Mouse (Mus musculus): Measurements from ENCODE around the gene Sigirr. TPM values are rescaled to one million over a fixed set of nuclear protein-coding genes. Genes with fewer than 3 reads are reported as not detected.

Sigirr gene
- total and polyA plus RNA-seq, 2 experiments from 2014 or later: 4.2 to 16.8 TPM

- Histone ChIP-seq H3K4me3 (ENCODE audit: low read depth, low read length) (no peak overlapping the region), H3K9ac (replicated peaks; ENCODE audit: low read depth, low read length) (no peak overlapping the region), H3K36me3 (replicated peaks; ENCODE audit: control insufficient read depth, insufficient read depth, low read length) (no peaks in the 10 kb centered on the region), H3K27me3 (ENCODE audit: control insufficient read depth, insufficient read depth, low read length) (peaks cover 23% of the 10 kb centered on the region), H3K4me1 (ENCODE audit: control insufficient read depth, insufficient read depth) (no peaks in the 10 kb centered on the region), H3K4me2 (ENCODE audit: low read depth, low read length) (no peak overlapping the region), H3K27ac (ENCODE audit: low read depth) (no peak overlapping the region), H3K9me3 (replicated peaks; ENCODE audit: control insufficient read depth, low read length) (0 out of 2 replicates have a peak, but pooled peaks cover 4% of the 10 kb centered on the region)
- TF ChIP-seq CTCF (IDR thresholded peaks at IDR 0.05; ENCODE audit: low read depth) (no peak), EP300 (IDR thresholded peaks at IDR 0.05; ENCODE audit: low read depth) (no peak)
- no peak for DNase-seq (ENCODE audit: low spot score)
- whole genome bisulfite sequencing: 69% methylated on average over 4 of the region's 4 CpGs
- no peak for ATAC-seq (ENCODE audit: insufficient read depth, low read depth)
These were observed 44.6 kb downstream of the Sigirr start for GRCm38 (mm10) chr7:141055785-141056184.

DNA sequence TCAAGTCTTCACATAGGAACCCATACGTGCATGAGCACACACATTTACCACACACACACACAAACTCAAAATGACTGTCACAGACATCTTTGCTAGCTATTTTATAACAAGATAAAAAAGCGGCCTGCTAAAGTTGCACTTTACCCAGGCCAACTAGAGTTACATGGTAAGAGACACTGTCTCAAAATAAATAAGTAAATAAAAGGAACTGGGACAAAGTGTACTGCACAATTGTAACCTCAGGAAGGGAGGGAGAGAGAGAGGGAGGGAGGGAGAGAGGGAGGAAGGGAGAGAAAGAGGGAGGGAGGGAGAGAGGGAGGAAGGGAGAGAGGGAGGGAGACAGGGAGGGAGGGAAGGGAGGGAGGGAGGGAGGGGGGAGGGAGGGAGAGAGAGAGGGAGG is 48.0 kb downstream of the Sigirr start:
- 0 out of 2 replicates have a peak, but pooled peaks cover 4% of the 10 kb centered on the region for H3K9me3 ChIP-seq (replicated peaks; ENCODE audit: control insufficient read depth, low read length)
- 72% methylated on average over 2 of the region's 2 CpGs for WGBS
- no peak for TF ChIP-seq EP300 (IDR thresholded peaks at IDR 0.05; ENCODE audit: low read depth)
- TF ChIP-seq CTCF (IDR thresholded peaks at IDR 0.05; ENCODE audit: low read depth): no peak
- no peak overlapping the region for H3K4me2 ChIP-seq (ENCODE audit: low read depth, low read length)
- peaks cover 3% of the 10 kb centered on the region; the same call in 1 of the 2 replicates for H3K27me3 ChIP-seq (ENCODE audit: control insufficient read depth, insufficient read depth, low read length)
- no peak overlapping the region for H3K4me3 ChIP-seq (ENCODE audit: low read depth, low read length)
- DNase-seq (ENCODE audit: low spot score) (no peak), ATAC-seq (ENCODE audit: insufficient read depth, low read depth) (no peak)
- no peaks in the 10 kb centered on the region; the same call in 1 of the 2 replicates for H3K4me1 ChIP-seq (ENCODE audit: control insufficient read depth, insufficient read depth)
- H3K9ac ChIP-seq (replicated peaks; ENCODE audit: low read depth, low read length): no peak overlapping the region
- no peak overlapping the region for H3K27ac ChIP-seq (ENCODE audit: low read depth)
- no peaks in the 10 kb centered on the region for H3K36me3 ChIP-seq (replicated peaks; ENCODE audit: control insufficient read depth, insufficient read depth, low read length)

DNA sequence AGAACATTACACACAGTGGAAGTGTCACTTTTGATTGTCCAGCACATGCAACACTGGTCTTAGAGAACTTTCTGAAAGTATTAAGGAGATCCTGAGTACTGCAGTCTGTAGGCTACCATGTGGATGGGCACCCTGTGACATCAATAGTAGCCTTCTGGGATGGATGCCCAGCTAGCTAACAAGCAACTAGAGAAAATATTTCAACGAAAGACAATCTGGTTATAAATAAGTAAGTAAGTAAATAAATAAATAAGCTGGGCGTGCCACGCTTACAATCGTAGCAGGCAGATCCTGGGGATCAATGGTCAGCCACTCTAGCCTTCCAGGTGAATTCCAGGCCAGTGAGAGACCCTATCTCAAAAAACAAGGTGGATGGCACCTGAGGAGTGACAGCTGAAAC is 48.4 kb downstream of the Sigirr start:
- no peak overlapping the region for H3K9ac ChIP-seq (replicated peaks; ENCODE audit: low read depth, low read length)
- no peak overlapping the region for H3K4me3 ChIP-seq (ENCODE audit: low read depth, low read length)
- ATAC-seq (ENCODE audit: insufficient read depth, low read depth) (no peak), DNase-seq (ENCODE audit: low spot score) (no peak)
- no peaks in the 10 kb centered on the region; the same call in 1 of the 2 replicates for H3K4me1 ChIP-seq (ENCODE audit: control insufficient read depth, insufficient read depth)
- TF ChIP-seq EP300 (IDR thresholded peaks at IDR 0.05; ENCODE audit: low read depth) (no peak), CTCF (IDR thresholded peaks at IDR 0.05; ENCODE audit: low read depth) (no peak)
- no peaks in the 10 kb centered on the region for H3K36me3 ChIP-seq (replicated peaks; ENCODE audit: control insufficient read depth, insufficient read depth, low read length)
- H3K27me3 ChIP-seq (ENCODE audit: control insufficient read depth, insufficient read depth, low read length): peaks cover 3% of the 10 kb centered on the region; the same call in 1 of the 2 replicates
- 0 out of 2 replicates have a peak, but pooled peaks cover 4% of the 10 kb centered on the region for H3K9me3 ChIP-seq (replicated peaks; ENCODE audit: control insufficient read depth, low read length)
- no peak overlapping the region for H3K27ac ChIP-seq (ENCODE audit: low read depth)
- 79% methylated on average over 4 of the region's 4 CpGs for WGBS
- no peak overlapping the region for H3K4me2 ChIP-seq (ENCODE audit: low read depth, low read length)

GRCm38 (mm10) chr7:141051060-141051685 is 49.2 kb downstream of the Sigirr start:
- Histone ChIP-seq H3K4me2 (ENCODE audit: low read depth, low read length) (no peak overlapping the region), H3K9ac (replicated peaks; ENCODE audit: low read depth, low read length) (no peak overlapping the region), H3K36me3 (replicated peaks; ENCODE audit: control insufficient read depth, insufficient read depth, low read length) (no peaks in the 10 kb centered on the region), H3K27ac (ENCODE audit: low read depth) (no peak overlapping the region), H3K27me3 (ENCODE audit: control insufficient read depth, insufficient read depth, low read length) (peaks cover 3% of the 10 kb centered on the region; the same call in 1 of the 2 replicates), H3K9me3 (replicated peaks; ENCODE audit: control insufficient read depth, low read length) (0 out of 2 replicates have a peak, but pooled peaks cover 4% of the 10 kb centered on the region), H3K4me1 (ENCODE audit: control insufficient read depth, insufficient read depth) (no peaks in the 10 kb centered on the region; the same call in 1 of the 2 replicates), H3K4me3 (ENCODE audit: low read depth, low read length) (no peak overlapping the region)
- DNase-seq (ENCODE audit: low spot score): no peak
- ATAC-seq (ENCODE audit: insufficient read depth, low read depth): no peak
- WGBS: 54% methylated on average over 17 of the region's 17 CpGs
- no peak for TF ChIP-seq CTCF (IDR thresholded peaks at IDR 0.05; ENCODE audit: low read depth)
- TF ChIP-seq EP300 (IDR thresholded peaks at IDR 0.05; ENCODE audit: low read depth): no peak

DNA sequence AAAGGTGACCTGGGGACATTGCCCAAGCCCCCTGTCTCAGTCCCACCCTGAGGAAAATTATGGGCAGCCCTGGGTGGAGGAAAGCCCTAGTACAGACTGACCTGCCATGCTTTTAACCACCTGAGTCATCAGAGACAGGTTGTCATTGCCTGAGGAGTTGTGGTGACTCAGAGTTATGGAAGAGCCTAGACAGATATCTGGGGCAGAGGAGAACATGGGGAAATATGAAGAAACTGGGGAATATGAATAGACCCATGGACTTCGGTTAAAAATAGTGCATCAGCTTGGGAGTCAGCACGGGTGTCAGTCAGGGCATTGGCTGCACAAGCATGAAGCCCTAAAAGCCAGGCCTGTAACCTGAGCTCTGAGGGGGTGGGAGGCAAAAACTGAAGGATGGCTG is 51.0 kb downstream of the Sigirr start:
- ATAC-seq (ENCODE audit: insufficient read depth, low read depth): no peak
- H3K27me3 ChIP-seq (ENCODE audit: control insufficient read depth, insufficient read depth, low read length): no peaks in the 10 kb centered on the region
- no peaks in the 10 kb centered on the region; the same call in 1 of the 2 replicates for H3K4me1 ChIP-seq (ENCODE audit: control insufficient read depth, insufficient read depth)
- H3K36me3 ChIP-seq (replicated peaks; ENCODE audit: control insufficient read depth, insufficient read depth, low read length): no peaks in the 10 kb centered on the region
- 56% methylated on average over 2 of the region's 2 CpGs for WGBS
- DNase-seq (ENCODE audit: low spot score): no peak
- TF ChIP-seq CTCF (IDR thresholded peaks at IDR 0.05; ENCODE audit: low read depth) (no peak), EP300 (IDR thresholded peaks at IDR 0.05; ENCODE audit: low read depth) (no peak)
- no peak overlapping the region for H3K9ac ChIP-seq (replicated peaks; ENCODE audit: low read depth, low read length)
- H3K27ac ChIP-seq (ENCODE audit: low read depth): no peak overlapping the region
- no peaks in the 10 kb centered on the region for H3K9me3 ChIP-seq (replicated peaks; ENCODE audit: control insufficient read depth, low read length)
- no peak overlapping the region for H3K4me3 ChIP-seq (ENCODE audit: low read depth, low read length)
- no peak overlapping the region for H3K4me2 ChIP-seq (ENCODE audit: low read depth, low read length)
